Mouse (Mus musculus): ENCODE data around the gene Ergic1.

Gene Ergic1

GRCm38 (mm10) chr17:26537722-26538471 is 23.4 kb upstream of the Ergic1 start:
- in situ Hi-C loops (cut with MboI, MseI): no loop called here

GRCm38 (mm10) chr17:26540083-26540482 is 21.2 kb upstream of the Ergic1 start:
- in situ Hi-C loops (cut with MboI, MseI): no loop called here

- in situ Hi-C loops (cut with MboI, MseI): no loop called here
Measured at GRCm38 (mm10) chr17:26544319-26544963, 16.8 kb upstream of the Ergic1 start.

GRCm38 (mm10) chr17:26547771-26548170 is 13.5 kb upstream of the Ergic1 start:
- in situ Hi-C loops (cut with MboI, MseI): loop anchor here (5.0 kb wide), 1 partner anchor 40 kb away; no protein-coding TSS in a partner anchor

- in situ Hi-C loops (cut with MboI, MseI): loop anchor here (5.0 kb wide), 1 partner anchor 41 kb away; no protein-coding TSS in a partner anchor
Measured at GRCm38 (mm10) chr17:26548566-26548965, 12.7 kb upstream of the Ergic1 start.

GRCm38 (mm10) chr17:26549148-26549809 is 12.0 kb upstream of the Ergic1 start:
- in situ Hi-C loops (cut with MboI, MseI): loop anchor here (5.0 kb wide), 1 partner anchor 42 kb away; no protein-coding TSS in a partner anchor

- in situ Hi-C loops (cut with MboI, MseI): no loop called here
Measured at GRCm38 (mm10) chr17:26551104-26551503, 10.2 kb upstream of the Ergic1 start.

GRCm38 (mm10) chr17:26553033-26553432 is 8.3 kb upstream of the Ergic1 start:
- in situ Hi-C loops (cut with MboI, MseI): no loop called here

GRCm38 (mm10) chr17:26560526-26561289 is 581 bp upstream of the Ergic1 start:
- in situ Hi-C loops (cut with MboI, MseI): no loop called here

- in situ Hi-C loops (cut with MboI, MseI): no loop called here
Measured at GRCm38 (mm10) chr17:26561651-26562181, 427 bp downstream of the Ergic1 start, which contains the start of gene Dusp1. Gene Dusp1 (minus strand): TSS chr17:26562128.

GRCm38 (mm10) chr17:26562292-26562691 is 1.0 kb downstream of the Ergic1 start:
- in situ Hi-C loops (cut with MboI, MseI): no loop called here

- in situ Hi-C loops (cut with MboI, MseI): no loop called here
Measured at GRCm38 (mm10) chr17:26563476-26563875, 2.2 kb downstream of the Ergic1 start.

- in situ Hi-C loops (cut with MboI, MseI): no loop called here
Measured at GRCm38 (mm10) chr17:26564439-26564838, 3.1 kb downstream of the Ergic1 start.

- in situ Hi-C loops (cut with MboI, MseI): no loop called here
Measured at GRCm38 (mm10) chr17:26567142-26567817, 6.0 kb downstream of the Ergic1 start.

- in situ Hi-C loops (cut with MboI, MseI): no loop called here
Measured at GRCm38 (mm10) chr17:26567818-26568173, 6.5 kb downstream of the Ergic1 start.

GRCm38 (mm10) chr17:26569594-26570350 is 8.5 kb downstream of the Ergic1 start:
- in situ Hi-C loops (cut with MboI, MseI): no loop called here

GRCm38 (mm10) chr17:26570651-26571118 is 9.4 kb downstream of the Ergic1 start:
- in situ Hi-C loops (cut with MboI, MseI): no loop called here

GRCm38 (mm10) chr17:26571377-26571776 is 10.1 kb downstream of the Ergic1 start:
- in situ Hi-C loops (cut with MboI, MseI): no loop called here

- in situ Hi-C loops (cut with MboI, MseI): no loop called here
Measured at GRCm38 (mm10) chr17:26572265-26572664, 11.0 kb downstream of the Ergic1 start.

GRCm38 (mm10) chr17:26574118-26574517 is 12.8 kb downstream of the Ergic1 start:
- in situ Hi-C loops (cut with MboI, MseI): no loop called here

Data from T-helper 1 cell (primary cell).